Mouse (Mus musculus) liver, adult 2 months (tissue): ENCODE measurements at regions not wholly inside any gene's neighbourhood (a gene's known extent, or its start where the extent isn't known, plus 50 kb on each side); places are given as distances from the start of the nearest gene placed in this dataset.

Experiments used
- DNase-seq: peaks from one replicate; pipeline ENCODE4 v3.0.0-alpha.2; 2011; ENCODE audit warnings: low read depth, low spot score; ENCODE audit errors: extremely low read depth
- H3K27ac ChIP-seq: fragments of 200-500 bp; replicated peaks from 2 replicates; pipeline ENCODE4 v1.5.1; 2012; ENCODE audit warnings: low read depth, mild to moderate bottlenecking, control low read depth, inconsistent platforms, low read length; ENCODE audit not compliant: insufficient read depth
- H3K27me3 ChIP-seq: fragments of 200-500 bp; 2 replicates; pipeline ENCODE4 v1.6.1; 2012; ENCODE audit warnings: mild to moderate bottlenecking, moderate library complexity, low read length, inconsistent platforms; ENCODE audit not compliant: control insufficient read depth, insufficient read depth
- H3K36me3 ChIP-seq: fragments of 200-500 bp; 2 replicates; pipeline ENCODE4 v1.6.1; 2012; ENCODE audit warnings: low read length, inconsistent platforms; ENCODE audit not compliant: control insufficient read depth, insufficient read depth
- H3K4me1 ChIP-seq: fragments of 200-500 bp; 2 replicates; pipeline ENCODE4 v1.6.1; 2011; ENCODE audit warnings: low read length; ENCODE audit not compliant: control insufficient read depth, insufficient read depth
- H3K4me3 ChIP-seq: fragments of 200-500 bp; 2 replicates; pipeline ENCODE4 v1.5.1; 2011; ENCODE audit warnings: low read depth, mild to moderate bottlenecking, control low read depth, low read length, moderate library complexity; ENCODE audit not compliant: insufficient read depth
- H3K79me2 ChIP-seq: fragments of 200-500 bp; 2 replicates; pipeline ENCODE4 v1.6.1; 2012; ENCODE audit warnings: inconsistent platforms, mild to moderate bottlenecking, low read length, moderate library complexity; ENCODE audit not compliant: control insufficient read depth, insufficient read depth
- H3K9ac ChIP-seq: fragments of 200-500 bp; 2 replicates; pipeline ENCODE4 v1.6.1; 2012; ENCODE audit warnings: low read depth, mild to moderate bottlenecking, control low read depth, inconsistent platforms, low read length
- CTCF ChIP-seq: fragments of 200-500 bp; IDR thresholded peaks from 2 replicates; pipeline ENCODE4 v1.5.1; 2011; ENCODE audit warnings: low read depth, low read length, control low read depth
- POLR2A ChIP-seq: fragments of 200-500 bp; IDR thresholded peaks from 2 replicates; pipeline ENCODE4 v1.6.1; 2011; ENCODE audit warnings: low read length, control low read depth; ENCODE audit not compliant: insufficient read depth; ENCODE audit errors: extremely low read depth
- WGBS: fragments of 180-500 bp; shearing (Covaris S2); methylation state at CpG from one replicate; pipeline ENCODE4 v1.1.7; 2018; 5-methylcytosine and 5-hydroxymethylcytosine counted together

GRCm38 (mm10) chr10:118961713-118962181 lies 91.7 kb upstream of the Dyrk2 start:
- Histone ChIP-seq H3K4me1 (no peaks in the 10 kb centered on the region), H3K4me3 (no peak overlapping the region), H3K27ac (no peak overlapping the region), H3K9ac (no peak overlapping the region), H3K79me2 (no peaks in the 10 kb centered on the region), H3K36me3 (no peaks in the 10 kb centered on the region), H3K27me3 (no peaks in the 10 kb centered on the region)
- no peak for DNase-seq
- WGBS: 90% methylated on average over 7 of the region's 7 CpGs
- TF ChIP-seq CTCF (no peak), POLR2A (no peak)

- Histone ChIP-seq H3K4me3 (no peak overlapping the region), H3K36me3 (no peaks in the 10 kb centered on the region), H3K9ac (no peak overlapping the region), H3K27ac (no peak overlapping the region), H3K27me3 (no peaks in the 10 kb centered on the region), H3K4me1 (no peaks in the 10 kb centered on the region), H3K79me2 (no peaks in the 10 kb centered on the region)
- TF ChIP-seq POLR2A: no peak
- no peak for TF ChIP-seq CTCF
- DNase-seq: no peak
- 81% methylated on average over 6 of the region's 6 CpGs for WGBS
These were observed 90.1 kb upstream of the Dyrk2 start for GRCm38 (mm10) chr10:118960076-118960475.

GRCm38 (mm10) chr10:118959623-118960022 lies 89.6 kb upstream of the Dyrk2 start:
- Histone ChIP-seq H3K9ac (no peak overlapping the region), H3K36me3 (no peaks in the 10 kb centered on the region), H3K4me1 (no peaks in the 10 kb centered on the region), H3K27ac (no peak overlapping the region), H3K27me3 (no peaks in the 10 kb centered on the region), H3K4me3 (no peak overlapping the region), H3K79me2 (no peaks in the 10 kb centered on the region)
- TF ChIP-seq CTCF (no peak), POLR2A (no peak)
- DNase-seq: no peak
- 90% methylated on average over 8 of the region's 8 CpGs for WGBS

GRCm38 (mm10) chr10:118956352-118956751 lies 86.3 kb upstream of the Dyrk2 start:
- no peak overlapping the region for H3K9ac ChIP-seq
- no peak overlapping the region for H3K27ac ChIP-seq
- no peaks in the 10 kb centered on the region for H3K27me3 ChIP-seq
- no peaks in the 10 kb centered on the region for H3K4me1 ChIP-seq
- DNase-seq: peak; percentile 6
- no peaks in the 10 kb centered on the region for H3K36me3 ChIP-seq
- H3K79me2 ChIP-seq: no peaks in the 10 kb centered on the region
- TF ChIP-seq POLR2A (no peak), CTCF (no peak)
- 59% methylated on average over 9 of the region's 9 CpGs for WGBS
- H3K4me3 ChIP-seq: no peak overlapping the region

- H3K4me3 ChIP-seq: no peak overlapping the region
- no peaks in the 10 kb centered on the region for H3K36me3 ChIP-seq
- TF ChIP-seq POLR2A: no peak
- no peaks in the 10 kb centered on the region for H3K4me1 ChIP-seq
- H3K79me2 ChIP-seq: no peaks in the 10 kb centered on the region
- H3K27me3 ChIP-seq: no peaks in the 10 kb centered on the region
- no peak overlapping the region for H3K9ac ChIP-seq
- 83% methylated on average over 6 of the region's 6 CpGs for WGBS
- H3K27ac ChIP-seq: no peak overlapping the region
- DNase-seq: no peak
These were observed 83.4 kb upstream of the Dyrk2 start for GRCm38 (mm10) chr10:118953440-118953839.

- DNase-seq: no peak
- no peak overlapping the region for H3K9ac ChIP-seq
- 95% methylated on average over 9 of the region's 9 CpGs for WGBS
- no peak for TF ChIP-seq POLR2A
- no peak for TF ChIP-seq CTCF
- no peak overlapping the region for H3K4me3 ChIP-seq
- no peaks in the 10 kb centered on the region for H3K79me2 ChIP-seq
- no peaks in the 10 kb centered on the region for H3K36me3 ChIP-seq
- no peaks in the 10 kb centered on the region for H3K4me1 ChIP-seq
- no peak overlapping the region for H3K27ac ChIP-seq
- no peaks in the 10 kb centered on the region for H3K27me3 ChIP-seq
These were observed 82.7 kb upstream of the Dyrk2 start for GRCm38 (mm10) chr10:118952756-118953155.
